Mouse (Mus musculus): ENCODE measurements around the gene St8sia6. TPM values are rescaled to one million over a fixed set of nuclear protein-coding genes. Genes with fewer than 3 reads are reported as not detected.

St8sia6 gene
- polyA plus RNA-seq (2012) = not detected in 2 replicates

- no peak for TF ChIP-seq GATA1 (IDR thresholded peaks at IDR 0.05; ENCODE audit: low read length)
Measured at GRCm38 (mm10) chr2:13793969-13794363, at the start of gene St8sia6. Gene St8sia6 (minus strand): TSS chr2:13794064.

- no peak for TF ChIP-seq GATA1 (IDR thresholded peaks at IDR 0.05; ENCODE audit: low read length)
Measured at GRCm38 (mm10) chr2:13836310-13836709, 42.4 kb upstream of the St8sia6 start.

- no peak for TF ChIP-seq GATA1 (IDR thresholded peaks at IDR 0.05; ENCODE audit: low read length)
Measured at GRCm38 (mm10) chr2:13834989-13835388, 41.1 kb upstream of the St8sia6 start.

- no peak for TF ChIP-seq GATA1 (IDR thresholded peaks at IDR 0.05; ENCODE audit: low read length)
Measured at GRCm38 (mm10) chr2:13816645-13817044, 22.8 kb upstream of the St8sia6 start.

GRCm38 (mm10) chr2:13808593-13808992, 14.7 kb upstream of the St8sia6 start:
- no peak for TF ChIP-seq GATA1 (IDR thresholded peaks at IDR 0.05; ENCODE audit: low read length)

GRCm38 (mm10) chr2:13808008-13808407, 14.1 kb upstream of the St8sia6 start:
- TF ChIP-seq GATA1 (IDR thresholded peaks at IDR 0.05; ENCODE audit: low read length) = no peak

- no peak for TF ChIP-seq GATA1 (IDR thresholded peaks at IDR 0.05; ENCODE audit: low read length)
Measured at GRCm38 (mm10) chr2:13806120-13806519, 12.3 kb upstream of the St8sia6 start.

- no peak for TF ChIP-seq GATA1 (IDR thresholded peaks at IDR 0.05; ENCODE audit: low read length)
Measured at GRCm38 (mm10) chr2:13800639-13801038, 6.8 kb upstream of the St8sia6 start.

- no peak for TF ChIP-seq GATA1 (IDR thresholded peaks at IDR 0.05; ENCODE audit: low read length)
Measured at GRCm38 (mm10) chr2:13794446-13794845, 582 bp upstream of the St8sia6 start.

GRCm38 (mm10) chr2:13793054-13793968, 553 bp downstream of the St8sia6 start:
- no peak for TF ChIP-seq GATA1 (IDR thresholded peaks at IDR 0.05; ENCODE audit: low read length)

GRCm38 (mm10) chr2:13792256-13793005, 1.4 kb downstream of the St8sia6 start:
- TF ChIP-seq GATA1 (IDR thresholded peaks at IDR 0.05; ENCODE audit: low read length) = no peak

GRCm38 (mm10) chr2:13791598-13791997, 2.3 kb downstream of the St8sia6 start:
- no peak for TF ChIP-seq GATA1 (IDR thresholded peaks at IDR 0.05; ENCODE audit: low read length)

- no peak for TF ChIP-seq GATA1 (IDR thresholded peaks at IDR 0.05; ENCODE audit: low read length)
Measured at GRCm38 (mm10) chr2:13789365-13789764, 4.5 kb downstream of the St8sia6 start.

GRCm38 (mm10) chr2:13786577-13787168, 7.2 kb downstream of the St8sia6 start:
- TF ChIP-seq GATA1 (IDR thresholded peaks at IDR 0.05; ENCODE audit: low read length) = no peak

- no peak for TF ChIP-seq GATA1 (IDR thresholded peaks at IDR 0.05; ENCODE audit: low read length)
Measured at GRCm38 (mm10) chr2:13785247-13785646, 8.6 kb downstream of the St8sia6 start.

GRCm38 (mm10) chr2:13784448-13784847, 9.4 kb downstream of the St8sia6 start:
- no peak for TF ChIP-seq GATA1 (IDR thresholded peaks at IDR 0.05; ENCODE audit: low read length)

Data from G1E-ER4 (cell line).